Mouse (Mus musculus) kidney, adult 2 months (tissue): ENCODE results near the gene Creb5.

ENCODE experiments used
- CTCF ChIP-seq: fragments of 200-500 bp; conservative IDR thresholded peaks from 2 replicates; pipeline ENCODE4 v1.5.1; 2011; ENCODE audit warnings: low read depth, mild to moderate bottlenecking, control low read depth, low read length, moderate library complexity, mixed read lengths; ENCODE audit not compliant: insufficient read depth, insufficient read length
- POLR2A ChIP-seq: fragments of 200-500 bp; IDR thresholded peaks from one replicate; pipeline ENCODE4 v1.6.1; 2011; ENCODE audit warnings: low read depth, low read length, control low read depth

DNA sequence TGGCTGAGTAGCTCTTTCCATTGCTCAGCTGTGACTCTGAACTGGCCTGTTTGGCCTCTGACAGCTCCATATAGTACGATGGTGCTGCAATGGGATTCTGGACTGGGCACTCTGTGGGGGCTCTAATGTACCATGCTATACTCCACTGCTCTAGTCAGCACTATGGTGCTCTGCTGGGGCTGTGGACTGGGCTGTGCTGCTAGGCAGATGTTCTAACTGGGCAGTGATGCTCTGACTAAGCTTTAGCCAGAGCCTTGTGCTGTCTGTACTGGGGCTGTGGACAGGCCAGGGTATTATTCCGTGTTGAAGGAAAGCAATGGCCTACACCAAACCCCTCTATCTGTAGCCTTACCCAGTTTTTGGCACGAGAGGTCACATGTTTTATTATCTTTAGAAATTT is 316.0 kb downstream of the Creb5 start:
- TF ChIP-seq CTCF = no peak
- no peak for TF ChIP-seq POLR2A
